Mouse (Mus musculus) liver, embryonic 13.5 days (tissue): Measurements from ENCODE around the gene Ndst2. TPM values are rescaled to one million over a fixed set of nuclear protein-coding genes. Genes with fewer than 3 reads are reported as not detected.
"Not testable (repeated sequence)": the region's sequence is repeated elsewhere in the genome, so short reads cannot be mapped to it uniquely, and the experiment has no call there.

Source experiments
- ATAC-seq: fragments of 200-750 bp; cut with Nextera tagmentation; 2 replicates; pipeline ENCODE4 v1.8.0; 2017; ENCODE audit warnings: low read depth, mild to moderate bottlenecking, moderate number of reproducible peaks, moderate library complexity
- DNase-seq: peaks from one replicate; pipeline ENCODE4 v3.0.0; 2022
- H3K27ac ChIP-seq: fragments of 300-500 bp; sonication (generic); 2 replicates; pipeline ENCODE4 v1.5.1; 2015; ENCODE audit warnings: moderate library complexity, mild to moderate bottlenecking, inconsistent platforms
- H3K27me3 ChIP-seq: fragments of 300-500 bp; sonication (generic); 2 replicates; pipeline ENCODE4 v1.6.1; 2015; ENCODE audit warnings: mild to moderate bottlenecking, inconsistent platforms
- H3K36me3 ChIP-seq: fragments of 300-500 bp; sonication (generic); 2 replicates; pipeline ENCODE4 v1.6.1; 2015; ENCODE audit warnings: mild to moderate bottlenecking, inconsistent platforms
- H3K4me1 ChIP-seq: fragments of 300-500 bp; sonication (generic); replicated peaks from 2 replicates; pipeline ENCODE4 v1.6.1; 2015; ENCODE audit warnings: inconsistent platforms
- H3K4me2 ChIP-seq: fragments of 300-500 bp; sonication (generic); 2 replicates; pipeline ENCODE4 v1.6.1; 2015; ENCODE audit warnings: inconsistent platforms, mild to moderate bottlenecking, moderate library complexity
- H3K4me3 ChIP-seq: fragments of 300-500 bp; sonication (generic); replicated peaks from 2 replicates; pipeline ENCODE4 v1.5.1; 2015; ENCODE audit warnings: mild to moderate bottlenecking, inconsistent platforms
- H3K9ac ChIP-seq: fragments of 300-500 bp; sonication (generic); 2 replicates; pipeline ENCODE4 v1.6.1; 2015; ENCODE audit warnings: mild to moderate bottlenecking, inconsistent platforms
- H3K9me3 ChIP-seq: fragments of 300-500 bp; sonication (generic); replicated peaks from 2 replicates; pipeline ENCODE4 v1.6.1; 2016; ENCODE audit warnings: inconsistent platforms
- WGBS: fragments of 180-500 bp; shearing (Covaris S2); methylation state at CpG from one replicate; pipeline ENCODE4 v1.1.7; 2015; ENCODE audit not compliant: insufficient replicate concordance; 5-methylcytosine and 5-hydroxymethylcytosine counted together
- polyA plus RNA-seq: library from polyadenylated mRNA; unstranded; fragments of >200 nt; fragmentation: Nextera tagmentation; extraction: Ambion mirVana; gene quantifications from 2 replicates; pipeline ENCODE4 v1.2.1, GENCODE M21; 2015

Ndst2 gene
- polyA plus RNA-seq, 1 experiment from 2014 or later, result 14.2 TPM

- ATAC-seq (peak; percentile 19; the same call in 1 of the 2 replicates), DNase-seq (no peak)
- H3K4me1 ChIP-seq, result peaks cover 22% of the 10 kb centered on the region
- no peak overlapping the region for H3K9ac ChIP-seq
- H3K27me3 ChIP-seq, result no peaks in the 10 kb centered on the region
- H3K9me3 ChIP-seq, result no peaks in the 10 kb centered on the region
- H3K4me2 ChIP-seq, result no peak overlapping the region
- 85% methylated on average over 4 of the region's 4 CpGs for WGBS
- H3K27ac ChIP-seq, result no peak overlapping the region
- peaks cover 92% of the 10 kb centered on the region for H3K36me3 ChIP-seq
- no peak overlapping the region for H3K4me3 ChIP-seq
These were observed 13.0 kb downstream of the Ndst2 start for GRCm38 (mm10) chr14:20721371-20721770.

- Histone ChIP-seq H3K9me3 (no peaks in the 10 kb centered on the region), H3K4me3 (no peak overlapping the region), H3K4me2 (no peak overlapping the region), H3K4me1 (peaks cover 15% of the 10 kb centered on the region), H3K36me3 (peaks cover 95% of the 10 kb centered on the region), H3K27ac (no peak overlapping the region), H3K9ac (no peak overlapping the region), H3K27me3 (no peaks in the 10 kb centered on the region)
- DNase-seq (no peak), ATAC-seq (no peak)
- 87% methylated on average over 12 of the region's 12 CpGs for WGBS
These were observed 14.6 kb downstream of the Ndst2 start for GRCm38 (mm10) chr14:20719767-20720166.

- Histone ChIP-seq H3K4me1 (peaks cover 22% of the 10 kb centered on the region), H3K4me2 (no peak overlapping the region), H3K36me3 (peaks cover 95% of the 10 kb centered on the region), H3K27ac (no peak overlapping the region), H3K9me3 (no peaks in the 10 kb centered on the region), H3K9ac (no peak overlapping the region), H3K27me3 (no peaks in the 10 kb centered on the region), H3K4me3 (no peak overlapping the region)
- ATAC-seq, result no peak
- no peak for DNase-seq
- WGBS, result 73% methylated on average over 10 of the region's 10 CpGs
These were observed 15.9 kb downstream of the Ndst2 start for GRCm38 (mm10) chr14:20718443-20718842.

- Histone ChIP-seq H3K9ac (0 out of 2 replicates have a peak overlapping the region, but pooled peaks have one; percentile 17), H3K27ac (no peak overlapping the region), H3K4me2 (no peak overlapping the region), H3K9me3 (no peaks in the 10 kb centered on the region), H3K4me1 (peaks cover 46% of the 10 kb centered on the region), H3K4me3 (no peak overlapping the region), H3K27me3 (no peaks in the 10 kb centered on the region), H3K36me3 (peaks cover 82% of the 10 kb centered on the region)
- ATAC-seq, result no peak
- DNase-seq, result no peak
- WGBS, result 59% methylated on average over 11 of the region's 11 CpGs
These were observed 20.5 kb downstream of the Ndst2 start for GRCm38 (mm10) chr14:20713832-20714231.

GRCm38 (mm10) chr14:20708239-20708638 lies 26.1 kb downstream of the Ndst2 start:
- Histone ChIP-seq H3K4me1 (peaks cover 57% of the 10 kb centered on the region), H3K9me3 (no peaks in the 10 kb centered on the region), H3K4me3 (peak overlapping the region; percentile 97), H3K27me3 (no peaks in the 10 kb centered on the region), H3K36me3 (peaks cover 43% of the 10 kb centered on the region), H3K9ac (peak overlapping the region; percentile 97), H3K27ac (no peak overlapping the region; the same call in 1 of the 2 replicates), H3K4me2 (peak overlapping the region; percentile 99)
- no peak for ATAC-seq
- 22% methylated on average over 10 of the region's 10 CpGs for whole genome bisulfite sequencing
- no peak for DNase-seq

GRCm38 (mm10) chr14:20707201-20708190 lies 26.9 kb downstream of the Ndst2 start, which contains the start of gene Zswim8:
Zswim8 (plus strand) TSS chr14:20707552.
- peak within 1 kb of the TSS; percentile 97 for H3K9ac ChIP-seq
- H3K4me3 ChIP-seq, result peak within 1 kb of the TSS; percentile 97
- under 1% methylated on average over 80 of the region's 80 CpGs for WGBS
- peak; percentile 76 for DNase-seq
- no peaks in the 10 kb centered on the region for H3K9me3 ChIP-seq
- ATAC-seq, result peak; percentile 88
- H3K36me3 ChIP-seq, result peaks cover 36% of the 10 kb centered on the region
- peaks cover 56% of the 10 kb centered on the region for H3K4me1 ChIP-seq
- peak within 1 kb of the TSS; percentile 99 for H3K4me2 ChIP-seq
- no peaks in the 10 kb centered on the region for H3K27me3 ChIP-seq
- peak within 1 kb of the TSS; percentile 86 for H3K27ac ChIP-seq

- WGBS, result 5% methylated on average over 8 of the region's 8 CpGs
- Histone ChIP-seq H3K36me3 (peaks cover 33% of the 10 kb centered on the region), H3K9ac (peak overlapping the region; percentile 88), H3K4me1 (peaks cover 71% of the 10 kb centered on the region), H3K4me2 (peak overlapping the region; percentile 78), H3K4me3 (peak overlapping the region; percentile 93), H3K27ac (peak overlapping the region; percentile 93)
- not testable (repeated sequence) for DNase-seq, ATAC-seq, H3K9me3 ChIP-seq, H3K27me3 ChIP-seq
These were observed 30.9 kb downstream of the Ndst2 start for GRCm38 (mm10) chr14:20703461-20703860.

GRCm38 (mm10) chr14:20702741-20703381 lies 31.5 kb downstream of the Ndst2 start, which contains the start of gene Chchd1:
Chchd1 (plus strand) TSS chr14:20703006.
- H3K4me3 ChIP-seq, result peak within 1 kb of the TSS; percentile 93
- peaks cover 39% of the 10 kb centered on the region for H3K36me3 ChIP-seq
- peaks cover 71% of the 10 kb centered on the region for H3K4me1 ChIP-seq
- H3K9me3 ChIP-seq, result no peaks in the 10 kb centered on the region
- no peaks in the 10 kb centered on the region for H3K27me3 ChIP-seq
- ATAC-seq (peak; percentile 81), DNase-seq (peak; percentile 81)
- peak within 1 kb of the TSS; percentile 88 for H3K9ac ChIP-seq
- under 1% methylated on average over 61 of the region's 61 CpGs for WGBS
- H3K4me2 ChIP-seq, result peak within 1 kb of the TSS; percentile 78
- peak within 1 kb of the TSS; percentile 93 for H3K27ac ChIP-seq

- Histone ChIP-seq H3K9me3 (no peaks in the 10 kb centered on the region), H3K4me2 (peak overlapping the region; percentile 78), H3K36me3 (peaks cover 40% of the 10 kb centered on the region), H3K9ac (peak overlapping the region; percentile 88), H3K27ac (peak overlapping the region; percentile 93), H3K4me3 (peak overlapping the region; percentile 93), H3K4me1 (peaks cover 74% of the 10 kb centered on the region), H3K27me3 (no peaks in the 10 kb centered on the region)
- ATAC-seq, result peak; percentile 22; the same call in 1 of the 2 replicates
- 10% methylated on average over 15 of the region's 15 CpGs for WGBS
- no peak for DNase-seq
These were observed 32.1 kb downstream of the Ndst2 start for GRCm38 (mm10) chr14:20702096-20702740.

- peaks cover 40% of the 10 kb centered on the region for H3K36me3 ChIP-seq
- H3K4me2 ChIP-seq, result peak overlapping the region; percentile 78
- peak overlapping the region; percentile 93 for H3K4me3 ChIP-seq
- H3K27me3 ChIP-seq, result no peaks in the 10 kb centered on the region
- peak overlapping the region; percentile 93; the same call in 1 of the 2 replicates for H3K27ac ChIP-seq
- no peak for DNase-seq
- ATAC-seq, result no peak
- no peaks in the 10 kb centered on the region for H3K9me3 ChIP-seq
- WGBS, result 70% methylated on average over 8 of the region's 8 CpGs
- H3K9ac ChIP-seq, result peak overlapping the region; percentile 88
- H3K4me1 ChIP-seq, result peaks cover 75% of the 10 kb centered on the region
These were observed 32.8 kb downstream of the Ndst2 start for GRCm38 (mm10) chr14:20701554-20701953.

- no peak overlapping the region for H3K4me2 ChIP-seq
- ATAC-seq, result no peak
- H3K27me3 ChIP-seq, result no peaks in the 10 kb centered on the region
- H3K9me3 ChIP-seq, result no peaks in the 10 kb centered on the region
- no peak overlapping the region for H3K27ac ChIP-seq
- H3K36me3 ChIP-seq, result peaks cover 37% of the 10 kb centered on the region
- WGBS, result 87% methylated on average over 3 of the region's 3 CpGs
- no peak for DNase-seq
- H3K4me1 ChIP-seq, result peaks cover 81% of the 10 kb centered on the region
- no peak overlapping the region for H3K4me3 ChIP-seq
- no peak overlapping the region for H3K9ac ChIP-seq
These were observed 34.0 kb downstream of the Ndst2 start for GRCm38 (mm10) chr14:20700362-20700761.
